Comparison of ENCODE assay signal across 24 mouse cellular contexts in genomic region chr8:80029631-80030030, GRCm38 (mm10). TPM values are rescaled to one million over a fixed set of nuclear protein-coding genes. Genes with fewer than 3 reads are reported as not detected.
DNase-seq lines count a peak whose midpoint lies in the region; ATAC-seq lines count a peak whose summit lies in the region.
"Had no signal": no experiment of that assay in that cellular context is flagged by ENCODE, and none has a peak within 500 bp of the region (broad histone marks: within the 10 kb centered on the region; RNA-seq: fewer than 3 reads in every experiment).

No protein-coding gene starts in this region.

- H3K36me3 ChIP-seq in limb, embryonic 11.5 days (ENCODE audit: control insufficient read depth, insufficient read depth, low read length): no peaks in the 10 kb centered on the region
- no peaks in the 10 kb centered on the region for H3K36me3 ChIP-seq in hindbrain, embryonic 14.5 days (replicated peaks; ENCODE audit: control insufficient read depth, insufficient read depth)
- H3K36me3 ChIP-seq: heart, embryonic 12.5 days had no signal

- H3K4me1 ChIP-seq in limb, embryonic 11.5 days (ENCODE audit: control insufficient read depth, insufficient read depth, low read length): peaks cover 20% of the 10 kb centered on the region
- H3K4me1 ChIP-seq in hindbrain, embryonic 14.5 days (replicated peaks; ENCODE audit: control insufficient read depth, insufficient read depth, low read length): no peaks in the 10 kb centered on the region
- H3K4me1 ChIP-seq: heart, embryonic 12.5 days had no signal

- no peaks in the 10 kb centered on the region for H3K27me3 ChIP-seq in limb, embryonic 11.5 days (ENCODE audit: control insufficient read depth, insufficient read depth, low read length)
- no peaks in the 10 kb centered on the region for H3K27me3 ChIP-seq in hindbrain, embryonic 14.5 days (ENCODE audit: control insufficient read depth, insufficient read depth, low read length)
- H3K27me3 ChIP-seq: CH12.LX; forebrain, embryonic 13.5 days; heart, embryonic 12.5 days; Patski had no signal

- no peak overlapping the region for H3K4me3 ChIP-seq in limb, embryonic 11.5 days (ENCODE audit: low read depth, low read length)
- no peak overlapping the region for H3K4me3 ChIP-seq in hindbrain, embryonic 14.5 days (replicated peaks; ENCODE audit: low read length)
- H3K4me3 ChIP-seq: forebrain, embryonic 13.5 days; gastrocnemius, adult 2 months; heart, embryonic 12.5 days had no signal

- 8% methylated on average over 6 of the region's 6 CpGs for WGBS in limb, embryonic 11.5 days
- 81% methylated on average over 6 of the region's 6 CpGs for WGBS in hindbrain, embryonic 14.5 days

- peak; percentile 23 for DNase-seq in adrenal gland, postnatal 14 days
- no peak for DNase-seq in adrenal gland, postnatal 4 days (ENCODE audit: low spot score in 2 of 2)
- DNase-seq in ovary, postnatal 36 days (ENCODE audit: low spot score): peak; percentile 19
- DNase-seq in ovary, postnatal 10 days (ENCODE audit: low spot score): no peak
- DNase-seq in embryo, embryonic 10.5 days (ENCODE audit: low spot score): peak; percentile 49
- DNase-seq in limb, embryonic 11.5 days (ENCODE audit: low spot score): peak; percentile 51
- DNase-seq in hindbrain, embryonic 14.5 days (ENCODE audit: low spot score): no peak
- DNase-seq: cerebellum, adult 11-12 months; cerebellum, adult 9-11 months; cerebellum, postnatal 36 days; forebrain, postnatal 0 days; gastrocnemius, adult 2 months; gastrocnemius, postnatal 25 days; heart, postnatal 36 days; kidney, adult 8-10 months had no signal

- no peak for ATAC-seq in limb, embryonic 11.5 days (ENCODE audit: insufficient number of reproducible peaks, low FRiP score, low TSS enrichment, low read depth)
- no peak for ATAC-seq in hindbrain, embryonic 14.5 days (ENCODE audit: low FRiP score)
- no peak for ATAC-seq in inflammation-experienced regulatory T-cells, adult 6 months
- ATAC-seq: activated CD4-positive, CD25-positive, alpha-beta regulatory T cell, adult 4 months; forebrain, embryonic 13.5 days; forebrain, postnatal 0 days; hindbrain, embryonic 16.5 days; Patski had no signal

- no peak overlapping the region for H3K27ac ChIP-seq in limb, embryonic 11.5 days (replicated peaks; ENCODE audit: low read depth, low read length)
- H3K27ac ChIP-seq in hindbrain, embryonic 14.5 days: no peak overlapping the region
- H3K27ac ChIP-seq: forebrain, embryonic 13.5 days; gastrocnemius, adult 2 months had no signal

- H3K9me3 ChIP-seq in limb, embryonic 11.5 days (ENCODE audit: control insufficient read depth, low read length): no peaks in the 10 kb centered on the region
- no peaks in the 10 kb centered on the region for H3K9me3 ChIP-seq in hindbrain, embryonic 14.5 days (ENCODE audit: control insufficient read depth, low read length)
- H3K9me3 ChIP-seq: forebrain, embryonic 13.5 days; heart, embryonic 12.5 days had no signal

- H3K4me2 ChIP-seq in limb, embryonic 11.5 days (ENCODE audit: low read depth, severe bottlenecking): no peak overlapping the region
- H3K4me2 ChIP-seq in hindbrain, embryonic 14.5 days (replicated peaks): no peak overlapping the region
- H3K4me2 ChIP-seq: forebrain, embryonic 13.5 days; heart, embryonic 12.5 days had no signal

- H3K9ac ChIP-seq in limb, embryonic 11.5 days (ENCODE audit: low read length): no peak overlapping the region
- no peak overlapping the region for H3K9ac ChIP-seq in hindbrain, embryonic 14.5 days
- H3K9ac ChIP-seq: forebrain, embryonic 13.5 days; forebrain, postnatal 0 days; heart, embryonic 12.5 days had no signal

RNA-seq across cellular contexts. Expression of gene Hhip, which starts 28.2 kb away (rescaled TPM):
- 7.8 and 9.1 TPM in 2 replicates for total RNA-seq in adrenal gland, postnatal 14 days (2021)
- 10 to 100 TPM in 1 of 2 experiments, 1 to 10 TPM in 1; 9.7 to 11.9 TPM for total RNA-seq in adrenal gland, postnatal 4 days (2021)
- 1.8 and 2.9 TPM in 2 replicates for polyA plus RNA-seq in limb, embryonic 11.5 days (2014; fragmentation: Nextera tagmentation; extraction: Ambion mirVana)
- polyA plus RNA-seq in hindbrain, embryonic 14.5 days (2014; fragmentation: Nextera tagmentation; extraction: Ambion mirVana): 3.9 and 4.0 TPM in 2 replicates
- under 1 TPM in 1 of 3 experiments, not detected in 2; 0.27 TPM for polyA plus RNA-seq in inflammation-experienced regulatory T-cells, adult 6 months (2017; shearing (Covaris generic))
- total RNA-seq: CH12.LX; granulocyte monocyte progenitor cell, adult 5-6 weeks; heart, adult 8-10 months had no signal

Comparison
In these comparisons a context has a peak if more than half of its experiments do, and no peak if none do; other contexts are left out.
1. DNase-seq: peak in adrenal gland, postnatal 14 days (single experiment), ovary, postnatal 36 days (single experiment), embryo, embryonic 10.5 days (single experiment) and limb, embryonic 11.5 days (single experiment); none in adrenal gland, postnatal 4 days (0 of 2), ovary, postnatal 10 days (single experiment) and hindbrain, embryonic 14.5 days (single experiment).